8 mouse cellular contexts compared by ENCODE assay signal in genomic region chr11:96978401-96979246, GRCm38 (mm10). TPM values are rescaled to one million over a fixed set of nuclear protein-coding genes. Genes with fewer than 3 reads are reported as not detected.
DNase-seq lines count a peak whose midpoint lies in the region; ATAC-seq and TF ChIP-seq lines count a peak whose summit lies in the region.
"Had no signal": no experiment of that assay in that cellular context is flagged by ENCODE, and none has a peak within 500 bp of the region (broad histone marks: within the 10 kb centered on the region; RNA-seq: fewer than 3 reads in every experiment).

No protein-coding gene starts in this region.

- no peak for DNase-seq in lung, embryonic 14.5 days
- DNase-seq in lung, adult 18-20 months = no peak
- DNase-seq in urinary bladder, postnatal 4 days (ENCODE audit: low spot score in 2 of 2) = no peak

- peak overlapping the region; percentile 93 for H3K4me2 ChIP-seq in lung, embryonic 14.5 days
- H3K4me2 ChIP-seq in embryonic facial prominence, embryonic 15.5 days (replicated peaks) = peak overlapping the region; percentile 80
- peak overlapping the region; percentile 91 for H3K4me2 ChIP-seq in intestine, postnatal 0 days (replicated peaks; ENCODE audit: low read depth)

- no peak for ATAC-seq in lung, embryonic 14.5 days (ENCODE audit: insufficient read depth)
- no peak for ATAC-seq in embryonic facial prominence, embryonic 15.5 days (ENCODE audit: insufficient number of reproducible peaks, low FRiP score, low TSS enrichment, low read depth)
- no peak for ATAC-seq in intestine, postnatal 0 days
- ATAC-seq in megakaryocyte-erythroid progenitor cell, adult 5-6 weeks (replicated peaks; ENCODE audit: low FRiP score, low TSS enrichment, poor library complexity, severe bottlenecking) = no peak

- WGBS in lung, embryonic 14.5 days = 23% methylated on average over 17 of the region's 17 CpGs
- WGBS in embryonic facial prominence, embryonic 15.5 days = 26% methylated on average over 17 of the region's 17 CpGs
- 22% methylated on average over 17 of the region's 17 CpGs for WGBS in intestine, postnatal 0 days
- WGBS in olfactory bulb, adult 2 months = 27% methylated on average over 17 of the region's 17 CpGs

- H3K27me3 ChIP-seq in lung, embryonic 14.5 days (ENCODE audit: insufficient read depth, low read length) = no peaks in the 10 kb centered on the region
- H3K27me3 ChIP-seq in embryonic facial prominence, embryonic 15.5 days = 0 out of 2 replicates have a peak, but pooled peaks cover 3% of the 10 kb centered on the region
- no peaks in the 10 kb centered on the region for H3K27me3 ChIP-seq in intestine, postnatal 0 days (replicated peaks; ENCODE audit: control insufficient read depth, insufficient read depth, low read length)

- no peak for TF ChIP-seq POLR2A in olfactory bulb, adult 2 months (IDR thresholded peaks at IDR 0.05; ENCODE audit: insufficient read depth, low read depth, low read length)

- peak overlapping the region; percentile 95 for H3K4me3 ChIP-seq in lung, embryonic 14.5 days (ENCODE audit: low read depth, low read length)
- peak overlapping the region; percentile 64 for H3K4me3 ChIP-seq in embryonic facial prominence, embryonic 15.5 days (replicated peaks)
- H3K4me3 ChIP-seq in intestine, postnatal 0 days (ENCODE audit: low read depth, low read length) = peak overlapping the region; percentile 73
- H3K4me3 ChIP-seq in olfactory bulb, adult 2 months (ENCODE audit: insufficient read depth, low read depth, low read length) = peak overlapping the region; percentile 74

- no peaks in the 10 kb centered on the region for H3K9me3 ChIP-seq in lung, embryonic 14.5 days (ENCODE audit: low read depth, low read length)
- no peaks in the 10 kb centered on the region for H3K9me3 ChIP-seq in embryonic facial prominence, embryonic 15.5 days (replicated peaks)
- H3K9me3 ChIP-seq in intestine, postnatal 0 days (ENCODE audit: control insufficient read depth) = no peaks in the 10 kb centered on the region

- peaks cover 9% of the 10 kb centered on the region for H3K4me1 ChIP-seq in lung, embryonic 14.5 days (ENCODE audit: insufficient read depth)
- peaks cover 41% of the 10 kb centered on the region for H3K4me1 ChIP-seq in embryonic facial prominence, embryonic 15.5 days
- H3K4me1 ChIP-seq in intestine, postnatal 0 days (replicated peaks; ENCODE audit: control insufficient read depth, insufficient read depth, low read length) = peaks cover 3% of the 10 kb centered on the region
- H3K4me1 ChIP-seq in olfactory bulb, adult 2 months (ENCODE audit: control insufficient read depth, insufficient read depth, low read length) = peaks cover 18% of the 10 kb centered on the region

- no peak for TF ChIP-seq CTCF in lung, embryonic 14.5 days (IDR thresholded peaks at IDR 0.05; ENCODE audit: low read depth)
- TF ChIP-seq CTCF in intestine, postnatal 0 days (IDR thresholded peaks at IDR 0.05; ENCODE audit: low read depth) = no peak
- TF ChIP-seq CTCF in olfactory bulb, adult 2 months (IDR thresholded peaks at IDR 0.05; ENCODE audit: insufficient read depth, low read depth, low read length) = no peak

- 0 out of 2 replicates have a peak, but pooled peaks cover 2% of the 10 kb centered on the region for H3K36me3 ChIP-seq in lung, embryonic 14.5 days (ENCODE audit: insufficient read depth)
- H3K36me3 ChIP-seq in embryonic facial prominence, embryonic 15.5 days = no peaks in the 10 kb centered on the region
- no peaks in the 10 kb centered on the region for H3K36me3 ChIP-seq in intestine, postnatal 0 days (ENCODE audit: control insufficient read depth, insufficient read depth)

- peak overlapping the region; percentile 83 for H3K27ac ChIP-seq in lung, embryonic 14.5 days (ENCODE audit: low read depth)
- H3K27ac ChIP-seq in embryonic facial prominence, embryonic 15.5 days (replicated peaks) = peak overlapping the region; percentile 92
- H3K27ac ChIP-seq in intestine, postnatal 0 days (ENCODE audit: low read depth, low read length) = peak overlapping the region; percentile 82
- no peak overlapping the region for H3K27ac ChIP-seq in olfactory bulb, adult 2 months (ENCODE audit: insufficient read depth, low read depth, low read length)

- peak overlapping the region; percentile 58 for H3K9ac ChIP-seq in lung, embryonic 14.5 days
- peak overlapping the region; percentile 73 for H3K9ac ChIP-seq in embryonic facial prominence, embryonic 15.5 days
- H3K9ac ChIP-seq in intestine, postnatal 0 days (ENCODE audit: low read depth, low read length) = peak overlapping the region; percentile 65

RNA-seq across cellular contexts. Expression of gene Sp2, which starts 4.1 kb away (rescaled TPM):
- 22.3 and 23.7 TPM in 2 replicates for polyA plus RNA-seq in lung, embryonic 14.5 days (2014; fragmentation: Nextera tagmentation; extraction: Ambion mirVana)
- 16.8 and 17.9 TPM in 2 replicates for polyA plus RNA-seq in embryonic facial prominence, embryonic 15.5 days (2015; fragmentation: Nextera tagmentation; extraction: Ambion mirVana)
- 7.7 and 8.2 TPM in 2 replicates for polyA plus RNA-seq in intestine, postnatal 0 days (2015; fragmentation: Nextera tagmentation; extraction: Ambion mirVana)
- not detected in 2 replicates for polyA plus RNA-seq in olfactory bulb, adult 2 months (2012; ENCODE audit: insufficient read depth, insufficient read length, low replicate concordance, missing spikeins)
- 15.5 and 16.1 TPM in 2 replicates for total RNA-seq in megakaryocyte-erythroid progenitor cell, adult 5-6 weeks (2014; fragmentation: Nextera tagmentation)
- total RNA-seq in megakaryocyte-erythroid progenitor cell, adult 5-6 weeks (2017) = 2.4 and 4.8 TPM in 2 replicates

RNA-seq across cellular contexts. Expression of gene Sp6, which starts 34.6 kb away (rescaled TPM):
- polyA plus RNA-seq in lung, embryonic 14.5 days (2014; fragmentation: Nextera tagmentation; extraction: Ambion mirVana) = 0.22 and 0.43 TPM in 2 replicates
- polyA plus RNA-seq in embryonic facial prominence, embryonic 15.5 days (2015; fragmentation: Nextera tagmentation; extraction: Ambion mirVana) = 18.5 and 26.7 TPM in 2 replicates
- polyA plus RNA-seq in intestine, postnatal 0 days (2015; fragmentation: Nextera tagmentation; extraction: Ambion mirVana) = 0.04 TPM in 1 of 2 replicates, not detected in the other
- polyA plus RNA-seq in olfactory bulb, adult 2 months (2012; ENCODE audit: insufficient read depth, insufficient read length, low replicate concordance, missing spikeins) = not detected in 2 replicates
- 0.28 TPM in 1 of 2 replicates, not detected in the other for total RNA-seq in megakaryocyte-erythroid progenitor cell, adult 5-6 weeks (2014; fragmentation: Nextera tagmentation)
- total RNA-seq in megakaryocyte-erythroid progenitor cell, adult 5-6 weeks (2017) = 0.38 TPM in 1 of 2 replicates, not detected in the other

RNA-seq across cellular contexts. Expression of gene Pnpo, which starts 34.8 kb away (rescaled TPM):
- 18.4 and 19.5 TPM in 2 replicates for polyA plus RNA-seq in lung, embryonic 14.5 days (2014; fragmentation: Nextera tagmentation; extraction: Ambion mirVana)
- polyA plus RNA-seq in embryonic facial prominence, embryonic 15.5 days (2015; fragmentation: Nextera tagmentation; extraction: Ambion mirVana) = 28.2 and 30.5 TPM in 2 replicates
- 145 and 158 TPM in 2 replicates for polyA plus RNA-seq in intestine, postnatal 0 days (2015; fragmentation: Nextera tagmentation; extraction: Ambion mirVana)
- polyA plus RNA-seq in olfactory bulb, adult 2 months (2012; ENCODE audit: insufficient read depth, insufficient read length, low replicate concordance, missing spikeins) = not detected in 2 replicates
- total RNA-seq in megakaryocyte-erythroid progenitor cell, adult 5-6 weeks (2014; fragmentation: Nextera tagmentation) = 13.7 and 18.5 TPM in 2 replicates
- total RNA-seq in megakaryocyte-erythroid progenitor cell, adult 5-6 weeks (2017) = 25.9 and 29.0 TPM in 2 replicates

RNA-seq across cellular contexts. Expression of gene Prr15l, which starts 50.7 kb away (rescaled TPM):
- polyA plus RNA-seq in lung, embryonic 14.5 days (2014; fragmentation: Nextera tagmentation; extraction: Ambion mirVana) = 24.1 and 30.8 TPM in 2 replicates
- polyA plus RNA-seq in embryonic facial prominence, embryonic 15.5 days (2015; fragmentation: Nextera tagmentation; extraction: Ambion mirVana) = 5.6 and 6.1 TPM in 2 replicates
- polyA plus RNA-seq in intestine, postnatal 0 days (2015; fragmentation: Nextera tagmentation; extraction: Ambion mirVana) = 138 and 141 TPM in 2 replicates
- not detected in 2 replicates for polyA plus RNA-seq in olfactory bulb, adult 2 months (2012; ENCODE audit: insufficient read depth, insufficient read length, low replicate concordance, missing spikeins)
- total RNA-seq in megakaryocyte-erythroid progenitor cell, adult 5-6 weeks (2014; fragmentation: Nextera tagmentation) = not detected in 2 replicates
- total RNA-seq in megakaryocyte-erythroid progenitor cell, adult 5-6 weeks (2017) = not detected in 2 replicates
- total RNA-seq: common myeloid progenitor, adult 5-6 weeks had no signal

RNA-seq across cellular contexts. Expression of gene Scrn2, which starts 51.1 kb away (rescaled TPM):
- 24.5 and 30.2 TPM in 2 replicates for polyA plus RNA-seq in lung, embryonic 14.5 days (2014; fragmentation: Nextera tagmentation; extraction: Ambion mirVana)
- 22.5 and 23.9 TPM in 2 replicates for polyA plus RNA-seq in embryonic facial prominence, embryonic 15.5 days (2015; fragmentation: Nextera tagmentation; extraction: Ambion mirVana)
- polyA plus RNA-seq in intestine, postnatal 0 days (2015; fragmentation: Nextera tagmentation; extraction: Ambion mirVana) = 24.1 and 24.5 TPM in 2 replicates
- not detected in 2 replicates for polyA plus RNA-seq in olfactory bulb, adult 2 months (2012; ENCODE audit: insufficient read depth, insufficient read length, low replicate concordance, missing spikeins)
- total RNA-seq in megakaryocyte-erythroid progenitor cell, adult 5-6 weeks (2014; fragmentation: Nextera tagmentation) = 12.4 and 17.7 TPM in 2 replicates
- total RNA-seq in megakaryocyte-erythroid progenitor cell, adult 5-6 weeks (2017) = 26.1 and 32.6 TPM in 2 replicates

Comparison
In these comparisons a context has a peak if more than half of its experiments do, and no peak if none do; other contexts are left out.
1. RNA of gene Sp6, which starts 34.6 kb away (polyA plus RNA-seq): 18.5 to 26.7 TPM in embryonic facial prominence, embryonic 15.5 days; 0.22 to 0.43 TPM in lung, embryonic 14.5 days, 0.04 TPM in intestine, postnatal 0 days and not detected in olfactory bulb, adult 2 months; every median in the first group is over 10 times any median in the second.
2. RNA of gene Pnpo, which starts 34.8 kb away (polyA plus RNA-seq): 145 to 158 TPM in intestine, postnatal 0 days, 28.2 to 30.5 TPM in embryonic facial prominence, embryonic 15.5 days and 18.4 to 19.5 TPM in lung, embryonic 14.5 days; not detected in olfactory bulb, adult 2 months; every median in the first group is over 10 times any median in the second.
3. Peak in every context shown above with its lines, with median percentiles within 50 percentile points of each other: H3K4me2 ChIP-seq, H3K4me3 ChIP-seq and H3K9ac ChIP-seq.